ENCODE assay signal across 8 mouse cellular contexts in genomic region chr10:72653797-72654196, GRCm38 (mm10). TPM values are rescaled to one million over a fixed set of nuclear protein-coding genes. Genes with fewer than 3 reads are reported as not detected.
DNase-seq lines count a peak whose midpoint lies in the region; ATAC-seq and TF ChIP-seq lines count a peak whose summit lies in the region.

No protein-coding gene starts in this region.

- ATAC-seq in erythroblast, adult 5-6 weeks (replicated peaks; ENCODE audit: low FRiP score, poor library complexity, severe bottlenecking), result no peak
- ATAC-seq in limb, embryonic 15.5 days (ENCODE audit: insufficient number of reproducible peaks, low FRiP score, low TSS enrichment, low read depth), result no peak
- no peak for ATAC-seq in stomach, postnatal 0 days (ENCODE audit: low FRiP score, low TSS enrichment)

- WGBS in limb, embryonic 15.5 days, result 62% methylated on average over 2 of the region's 2 CpGs
- 58% methylated on average over 2 of the region's 2 CpGs for WGBS in stomach, postnatal 0 days

- H3K4me2 ChIP-seq in limb, embryonic 15.5 days, result peak overlapping the region; percentile 47; the same call in 1 of the 2 replicates
- H3K4me2 ChIP-seq in stomach, postnatal 0 days (replicated peaks; ENCODE audit: low read depth), result peak overlapping the region; percentile 58; the same call in 1 of the 2 replicates

- no peak overlapping the region for H3K9ac ChIP-seq in limb, embryonic 15.5 days
- no peak overlapping the region for H3K9ac ChIP-seq in stomach, postnatal 0 days (ENCODE audit: low read length)

- no peaks in the 10 kb centered on the region; the same call in 1 of the 2 replicates for H3K27me3 ChIP-seq in erythroblast, embryonic 14.5 days (ENCODE audit: control insufficient read depth)
- H3K27me3 ChIP-seq in testis, adult 2 months (ENCODE audit: control insufficient read depth, insufficient read depth, low read length), result no peaks in the 10 kb centered on the region
- H3K27me3 ChIP-seq in limb, embryonic 15.5 days, result no peaks in the 10 kb centered on the region
- H3K27me3 ChIP-seq in stomach, postnatal 0 days (ENCODE audit: control insufficient read depth, insufficient read depth, low read length), result no peaks in the 10 kb centered on the region

- DNase-seq in testis, postnatal 14 days (ENCODE audit: low spot score), result no peak
- no peak for DNase-seq in stomach, postnatal 0 days (ENCODE audit: low spot score)
- DNase-seq in ovary, adult 18-20 months (ENCODE audit: low spot score), result no peak
- no peak for DNase-seq in urinary bladder, postnatal 4 days (ENCODE audit: low spot score in 2 of 2)

- H3K36me3 ChIP-seq in erythroblast, embryonic 14.5 days (ENCODE audit: control insufficient read depth), result peaks cover 31% of the 10 kb centered on the region
- H3K36me3 ChIP-seq in testis, adult 2 months (ENCODE audit: control insufficient read depth, insufficient read depth, low read length), result peaks cover 2% of the 10 kb centered on the region
- peaks cover 17% of the 10 kb centered on the region for H3K36me3 ChIP-seq in limb, embryonic 15.5 days
- H3K36me3 ChIP-seq in stomach, postnatal 0 days (ENCODE audit: control insufficient read depth, insufficient read depth, low read length), result peaks cover 9% of the 10 kb centered on the region; the same call in 1 of the 2 replicates

- TF ChIP-seq CTCF in testis, adult 2 months (IDR thresholded peaks at IDR 0.05; ENCODE audit: control insufficient read depth, insufficient read depth, insufficient replicate concordance, low read depth, low read length), result no peak
- TF ChIP-seq CTCF in stomach, postnatal 0 days (IDR thresholded peaks at IDR 0.05; ENCODE audit: low read depth), result no peak

- H3K4me3 ChIP-seq in erythroblast, embryonic 14.5 days (replicated peaks), result peak overlapping the region; percentile 92
- H3K4me3 ChIP-seq in testis, adult 2 months (ENCODE audit: control insufficient read depth, low read depth, low read length), result peak overlapping the region; percentile 100; the same call in 1 of the 2 replicates
- H3K4me3 ChIP-seq in limb, embryonic 15.5 days, result no peak overlapping the region
- H3K4me3 ChIP-seq in stomach, postnatal 0 days (ENCODE audit: low read depth, low read length), result no peak overlapping the region

- no peak for TF ChIP-seq POLR2A in testis, adult 2 months (IDR thresholded peaks at IDR 0.05; ENCODE audit: control insufficient read depth, low read depth, low read length)

- peaks cover 26% of the 10 kb centered on the region for H3K4me1 ChIP-seq in erythroblast, embryonic 14.5 days (ENCODE audit: control insufficient read depth)
- H3K4me1 ChIP-seq in testis, adult 2 months (ENCODE audit: control insufficient read depth, insufficient read depth, low read length), result peaks cover 10% of the 10 kb centered on the region
- peaks cover 10% of the 10 kb centered on the region for H3K4me1 ChIP-seq in limb, embryonic 15.5 days
- H3K4me1 ChIP-seq in stomach, postnatal 0 days (replicated peaks; ENCODE audit: control insufficient read depth, insufficient read depth), result 0 out of 2 replicates have a peak, but pooled peaks cover 4% of the 10 kb centered on the region

- TF ChIP-seq EP300 in stomach, postnatal 0 days (optimal IDR thresholded peaks at IDR 0.05), result no peak

- H3K27ac ChIP-seq in testis, adult 2 months (ENCODE audit: control insufficient read depth, insufficient read depth, low read depth, low read length), result peak overlapping the region; percentile 93
- H3K27ac ChIP-seq in limb, embryonic 15.5 days, result 0 out of 2 replicates have a peak overlapping the region, but pooled peaks have one; percentile 95
- no peak overlapping the region; the same call in 1 of the 2 replicates for H3K27ac ChIP-seq in stomach, postnatal 0 days (replicated peaks)

- H3K9me3 ChIP-seq in erythroblast, embryonic 14.5 days (ENCODE audit: control insufficient read depth, low read length), result no peaks in the 10 kb centered on the region
- H3K9me3 ChIP-seq in limb, embryonic 15.5 days, result no peaks in the 10 kb centered on the region
- H3K9me3 ChIP-seq in stomach, postnatal 0 days (ENCODE audit: control insufficient read depth, low read length), result no peaks in the 10 kb centered on the region

RNA-seq across cellular contexts. Expression of gene Zwint, which starts 0.8 kb away (rescaled TPM):
- 2.0 and 2.2 TPM in 2 replicates for polyA plus RNA-seq in erythroblast, embryonic 14.5 days (2012)
- total RNA-seq in erythroblast, adult 5-6 weeks (2015; ENCODE audit: low replicate concordance), result 61.3 and 73.1 TPM in 2 replicates
- total RNA-seq in erythroblast, adult 5-6 weeks (2017; ENCODE audit: low replicate concordance), result 135 and 183 TPM in 2 replicates
- 39.0 and 52.8 TPM in 2 replicates for polyA plus RNA-seq in testis, adult 2 months (2012; rRNA removed)
- 178 and 179 TPM in 2 replicates for polyA plus RNA-seq in limb, embryonic 15.5 days (2015; fragmentation: Nextera tagmentation; extraction: Ambion mirVana)
- 94.5 and 95.2 TPM in 2 replicates for polyA plus RNA-seq in stomach, postnatal 0 days (2015; fragmentation: Nextera tagmentation; extraction: Ambion mirVana)

Comparison
In these comparisons a context has a peak if more than half of its experiments do, and no peak if none do; other contexts are left out.
1. H3K4me3 ChIP-seq: peak in erythroblast, embryonic 14.5 days (single experiment) and testis, adult 2 months (single experiment); none in limb, embryonic 15.5 days (single experiment) and stomach, postnatal 0 days (single experiment).
2. RNA of gene Zwint, which starts 0.8 kb away (polyA plus RNA-seq): 178 to 179 TPM in limb, embryonic 15.5 days, 94.5 to 95.2 TPM in stomach, postnatal 0 days and 39.0 to 52.8 TPM in testis, adult 2 months; 2.0 to 2.2 TPM in erythroblast, embryonic 14.5 days; every median in the first group is over 10 times any median in the second.